10 mouse cellular contexts compared by ENCODE assay signal in the genomic region with DNA sequence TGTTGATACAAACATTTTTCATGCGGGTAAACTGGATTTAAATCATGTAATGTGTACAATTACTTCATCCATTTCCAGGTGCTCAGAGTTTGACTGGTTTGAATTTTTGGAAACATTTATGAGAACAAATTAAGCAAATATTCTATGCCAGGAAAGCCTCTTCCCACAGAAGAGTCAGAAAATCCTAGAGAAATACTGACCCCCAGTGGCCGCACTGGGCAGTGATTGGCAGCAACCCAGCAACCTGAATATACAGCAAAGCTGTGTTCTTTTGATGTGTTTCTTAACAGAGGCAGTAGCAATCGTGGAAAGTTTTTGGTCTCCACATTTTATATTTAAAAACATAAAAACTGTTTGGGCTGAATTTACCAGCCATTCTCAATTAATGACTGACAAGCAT.
A peak's percentile ranks its signal among the peaks of the same experiment; 100 is the strongest.
DNase-seq lines count a peak whose midpoint lies in the region; ATAC-seq and TF ChIP-seq lines count a peak whose summit lies in the region.
"Had no signal": no experiment of that assay in that cellular context is flagged by ENCODE, and none has a peak within 500 bp of the region (broad histone marks: within the 10 kb centered on the region; RNA-seq: fewer than 3 reads in every experiment).

No protein-coding gene starts in this region.

- no peak overlapping the region for H3K4me2 ChIP-seq in midbrain, embryonic 13.5 days (replicated peaks)
- H3K4me2 ChIP-seq in embryonic facial prominence, embryonic 14.5 days (ENCODE audit: low read depth, low read length), result no peak overlapping the region
- H3K4me2 ChIP-seq: embryonic facial prominence, embryonic 15.5 days; midbrain, embryonic 12.5 days had no signal

- no peak overlapping the region for H3K27ac ChIP-seq in midbrain, embryonic 10.5 days (replicated peaks)
- H3K27ac ChIP-seq in midbrain, embryonic 13.5 days, result no peak overlapping the region
- H3K27ac ChIP-seq in embryonic facial prominence, embryonic 14.5 days (replicated peaks; ENCODE audit: low read depth, low read length), result no peak overlapping the region
- H3K27ac ChIP-seq in liver, adult 2 months (replicated peaks; ENCODE audit: insufficient read depth, low read depth, low read length), result no peak overlapping the region
- H3K27ac ChIP-seq: embryonic facial prominence, embryonic 15.5 days; midbrain, embryonic 12.5 days had no signal

- TF ChIP-seq POLR2A in liver, adult 2 months (IDR thresholded peaks at IDR 0.05; ENCODE audit: extremely low read depth, insufficient read depth, low read length), result no peak

- 28% methylated on average over 3 of the region's 3 CpGs for WGBS in midbrain, embryonic 10.5 days
- WGBS in midbrain, embryonic 13.5 days, result 25% methylated on average over 3 of the region's 3 CpGs
- WGBS in embryonic facial prominence, embryonic 14.5 days, result 16% methylated on average over 3 of the region's 3 CpGs
- 23% methylated on average over 3 of the region's 3 CpGs for WGBS in liver, adult 2 months

- no peaks in the 10 kb centered on the region for H3K9me3 ChIP-seq in midbrain, embryonic 10.5 days (replicated peaks)
- no peaks in the 10 kb centered on the region for H3K9me3 ChIP-seq in midbrain, embryonic 13.5 days
- H3K9me3 ChIP-seq in embryonic facial prominence, embryonic 14.5 days (ENCODE audit: control insufficient read depth, low read length), result no peaks in the 10 kb centered on the region
- H3K9me3 ChIP-seq: embryonic facial prominence, embryonic 15.5 days; midbrain, embryonic 12.5 days had no signal

- peak; percentile 63 for DNase-seq in midbrain, embryonic 10.5 days (ENCODE audit: low spot score)
- DNase-seq in adrenal gland, postnatal 36 days, result peak; percentile 70 to 81
- peak; percentile 69 for DNase-seq in embryonic facial prominence, embryonic 14.5 days (ENCODE audit: low spot score)
- peak; percentile 70 for DNase-seq in kidney, adult 9 months
- peak; percentile 25 for DNase-seq in liver, adult 2 months (ENCODE audit: extremely low read depth, low read depth, low spot score)
- DNase-seq in right cerebral cortex, adult 2 months (ENCODE audit: low spot score in 2 of 2), result peak; percentile 81 to 86
- DNase-seq in B cell, adult 2 months, result no peak

- no peaks in the 10 kb centered on the region for H3K4me1 ChIP-seq in midbrain, embryonic 10.5 days
- H3K4me1 ChIP-seq in midbrain, embryonic 13.5 days (replicated peaks), result no peaks in the 10 kb centered on the region
- no peaks in the 10 kb centered on the region for H3K4me1 ChIP-seq in embryonic facial prominence, embryonic 14.5 days (ENCODE audit: control insufficient read depth, insufficient read depth, low read length)
- H3K4me1 ChIP-seq in liver, adult 2 months (ENCODE audit: control insufficient read depth, insufficient read depth, low read length), result no peaks in the 10 kb centered on the region
- H3K4me1 ChIP-seq: embryonic facial prominence, embryonic 15.5 days; midbrain, embryonic 12.5 days had no signal

- no peak overlapping the region for H3K4me3 ChIP-seq in midbrain, embryonic 10.5 days
- H3K4me3 ChIP-seq in midbrain, embryonic 13.5 days (replicated peaks), result no peak overlapping the region
- H3K4me3 ChIP-seq in embryonic facial prominence, embryonic 14.5 days (ENCODE audit: low read depth, low read length), result no peak overlapping the region
- no peak overlapping the region for H3K4me3 ChIP-seq in liver, adult 2 months (ENCODE audit: insufficient read depth, low read depth, low read length)
- H3K4me3 ChIP-seq: embryonic facial prominence, embryonic 15.5 days; midbrain, embryonic 12.5 days had no signal

- ATAC-seq in midbrain, embryonic 13.5 days, result no peak
- no peak for ATAC-seq in embryonic facial prominence, embryonic 14.5 days (ENCODE audit: low read depth)

- no peak overlapping the region for H3K9ac ChIP-seq in midbrain, embryonic 13.5 days (replicated peaks)
- no peak overlapping the region for H3K9ac ChIP-seq in embryonic facial prominence, embryonic 14.5 days (ENCODE audit: low read depth, low read length)
- H3K9ac ChIP-seq in liver, adult 2 months (ENCODE audit: low read depth, low read length), result no peak overlapping the region
- H3K9ac ChIP-seq: embryonic facial prominence, embryonic 15.5 days; midbrain, embryonic 12.5 days had no signal

- H3K36me3 ChIP-seq in midbrain, embryonic 10.5 days, result peaks cover 19% of the 10 kb centered on the region
- H3K36me3 ChIP-seq in midbrain, embryonic 13.5 days, result peaks cover 38% of the 10 kb centered on the region
- no peaks in the 10 kb centered on the region for H3K36me3 ChIP-seq in embryonic facial prominence, embryonic 14.5 days (ENCODE audit: control insufficient read depth, insufficient read depth, low read length)
- no peaks in the 10 kb centered on the region for H3K36me3 ChIP-seq in liver, adult 2 months (ENCODE audit: control insufficient read depth, insufficient read depth, low read length)
- H3K36me3 ChIP-seq: embryonic facial prominence, embryonic 15.5 days had no signal

- H3K27me3 ChIP-seq in midbrain, embryonic 10.5 days (ENCODE audit: low read depth, poor library complexity, severe bottlenecking), result no peaks in the 10 kb centered on the region
- no peaks in the 10 kb centered on the region for H3K27me3 ChIP-seq in midbrain, embryonic 13.5 days
- H3K27me3 ChIP-seq in embryonic facial prominence, embryonic 14.5 days (replicated peaks; ENCODE audit: control insufficient read depth, insufficient read depth, low read length), result no peaks in the 10 kb centered on the region
- no peaks in the 10 kb centered on the region for H3K27me3 ChIP-seq in liver, adult 2 months (ENCODE audit: control insufficient read depth, insufficient read depth, low read length)
- H3K27me3 ChIP-seq: embryonic facial prominence, embryonic 15.5 days; midbrain, embryonic 12.5 days had no signal

- no peaks in the 10 kb centered on the region for H3K79me2 ChIP-seq in liver, adult 2 months (ENCODE audit: control insufficient read depth, insufficient read depth, low read length)

- peak; percentile 82 for TF ChIP-seq CTCF in liver, adult 2 months (IDR thresholded peaks at IDR 0.05; ENCODE audit: low read depth, low read length)

Comparison
In these comparisons a context has a peak if more than half of its experiments do, and no peak if none do; other contexts are left out.
1. DNase-seq: peak in midbrain, embryonic 10.5 days (single experiment), adrenal gland, postnatal 36 days (2 of 2), embryonic facial prominence, embryonic 14.5 days (single experiment), kidney, adult 9 months (single experiment), liver, adult 2 months (single experiment) and right cerebral cortex, adult 2 months (2 of 2); none in B cell, adult 2 months (0 of 2).